11 mouse cellular contexts compared by ENCODE assay signal in the genomic region with DNA sequence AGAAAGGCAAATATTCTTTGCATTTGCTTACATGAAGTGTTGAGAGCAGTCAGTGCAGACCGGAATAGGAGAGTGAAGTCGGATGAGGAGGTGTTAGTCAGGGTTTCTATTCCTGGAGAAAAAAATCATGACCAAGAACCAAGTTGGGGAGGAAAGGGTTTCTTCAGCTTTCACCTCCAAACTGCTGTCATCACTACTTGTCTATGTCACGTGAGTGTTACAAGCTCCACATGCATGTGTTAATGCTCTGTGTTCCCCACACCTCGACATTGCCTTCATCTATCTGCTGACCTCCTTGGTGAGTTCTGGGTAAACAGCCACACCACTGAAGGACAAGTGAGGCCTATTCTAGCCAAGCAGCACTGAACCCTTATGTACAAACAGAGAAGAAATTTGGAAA.
"Had no signal": no experiment of that assay in that cellular context is flagged by ENCODE, and none has a peak within 500 bp of the region (broad histone marks: within the 10 kb centered on the region; RNA-seq: fewer than 3 reads in every experiment).

No protein-coding gene starts in this region.

- H3K9ac ChIP-seq: limb, embryonic 13.5 days; liver, embryonic 14.5 days; midbrain, embryonic 13.5 days; neural tube, embryonic 15.5 days had no signal

- H3K27me3 ChIP-seq: limb, embryonic 13.5 days; midbrain, embryonic 13.5 days; neural tube, embryonic 15.5 days had no signal

- H3K36me3 ChIP-seq: limb, embryonic 13.5 days; midbrain, embryonic 13.5 days; neural tube, embryonic 15.5 days had no signal

- H3K4me2 ChIP-seq: limb, embryonic 13.5 days; midbrain, embryonic 13.5 days; neural tube, embryonic 15.5 days had no signal

- H3K4me3 ChIP-seq: limb, embryonic 13.5 days; midbrain, embryonic 13.5 days; myocyte; neural tube, embryonic 15.5 days had no signal

- H3K4me1 ChIP-seq: limb, embryonic 13.5 days; midbrain, embryonic 13.5 days; neural tube, embryonic 15.5 days had no signal

- H3K27ac ChIP-seq: limb, embryonic 13.5 days; liver, embryonic 14.5 days; midbrain, embryonic 13.5 days; neural tube, embryonic 15.5 days had no signal

- ATAC-seq: midbrain, embryonic 13.5 days had no signal

- H3K9me3 ChIP-seq: limb, embryonic 13.5 days; midbrain, embryonic 13.5 days; neural tube, embryonic 15.5 days had no signal

- DNase-seq: kidney, postnatal 10 days; left cerebral cortex, postnatal 4 days; lung, adult 18-20 months; right cerebral cortex, adult 18-20 months; right cerebral cortex, postnatal 25 days; thymus, postnatal 36 days had no signal
